Mouse (Mus musculus) erythroblast, embryonic 14.5 days (primary cell): ENCODE data around the gene Olfr1396.

Experiments
- GATA1 ChIP-seq: IDR thresholded peaks from 2 replicates; pipeline ENCODE4 v1.6.1; 2012; ENCODE audit warnings: low read length, inconsistent platforms, mixed read lengths
- TAL1 ChIP-seq: IDR thresholded peaks from 3 replicates; pipeline ENCODE4 v1.6.1; 2012; ENCODE audit warnings: low read length, inconsistent platforms, mixed read lengths

DNA sequence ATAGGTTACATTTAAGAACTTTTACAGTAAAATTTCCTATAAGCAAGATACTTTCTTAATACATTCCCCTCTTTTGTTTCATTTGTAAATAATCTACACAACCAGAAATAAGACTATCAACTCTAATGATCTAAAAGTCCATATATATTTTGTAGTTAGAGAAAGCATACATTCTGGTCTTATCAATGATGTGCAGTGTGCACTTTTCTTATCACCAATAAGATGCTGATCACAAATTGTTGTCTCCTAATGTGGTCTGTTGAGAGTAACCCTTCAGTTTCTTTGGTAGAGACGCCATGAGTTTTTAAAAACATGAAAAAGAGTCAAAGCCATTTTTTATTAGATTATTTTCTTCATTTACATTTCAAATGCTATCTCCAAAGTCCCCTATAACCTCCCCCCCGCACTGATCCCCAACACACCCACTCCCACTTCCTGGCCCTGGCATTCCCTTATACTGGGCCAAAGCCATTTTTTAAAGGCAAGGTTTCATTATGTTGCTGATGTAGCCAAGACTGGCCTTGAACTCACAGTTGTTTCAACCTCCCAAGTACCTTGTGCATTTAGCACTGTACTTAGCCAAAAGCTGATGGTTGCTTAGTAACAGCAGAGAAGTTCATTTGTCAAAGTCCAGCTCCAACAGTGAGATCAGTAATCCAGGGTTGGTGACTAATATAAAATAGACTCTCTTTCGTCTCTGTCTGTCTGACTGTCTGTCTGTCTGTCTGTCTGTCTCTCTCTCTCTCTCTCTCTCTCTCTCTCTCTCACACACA, 24.8 kb downstream of the Olfr1396 start:
- TF ChIP-seq GATA1 (no peak), TAL1 (no peak)
